Mouse (Mus musculus) megakaryocyte, embryonic 14.5 days (primary cell): ENCODE measurements at regions not wholly inside any gene's neighbourhood (a gene's known extent, or its start where the extent isn't known, plus 50 kb on each side); places are given as distances from the start of the nearest gene placed in this dataset.

ENCODE experiments used
- FLI1 ChIP-seq: IDR thresholded peaks from 2 replicates; pipeline ENCODE4 v1.6.1; 2012; ENCODE audit warnings: low read length, inconsistent platforms, mixed read lengths
- GATA1 ChIP-seq: IDR thresholded peaks from 3 replicates; pipeline ENCODE4 v1.6.1; 2012; ENCODE audit warnings: mixed read lengths, low read length, inconsistent platforms, borderline replicate concordance

DNA sequence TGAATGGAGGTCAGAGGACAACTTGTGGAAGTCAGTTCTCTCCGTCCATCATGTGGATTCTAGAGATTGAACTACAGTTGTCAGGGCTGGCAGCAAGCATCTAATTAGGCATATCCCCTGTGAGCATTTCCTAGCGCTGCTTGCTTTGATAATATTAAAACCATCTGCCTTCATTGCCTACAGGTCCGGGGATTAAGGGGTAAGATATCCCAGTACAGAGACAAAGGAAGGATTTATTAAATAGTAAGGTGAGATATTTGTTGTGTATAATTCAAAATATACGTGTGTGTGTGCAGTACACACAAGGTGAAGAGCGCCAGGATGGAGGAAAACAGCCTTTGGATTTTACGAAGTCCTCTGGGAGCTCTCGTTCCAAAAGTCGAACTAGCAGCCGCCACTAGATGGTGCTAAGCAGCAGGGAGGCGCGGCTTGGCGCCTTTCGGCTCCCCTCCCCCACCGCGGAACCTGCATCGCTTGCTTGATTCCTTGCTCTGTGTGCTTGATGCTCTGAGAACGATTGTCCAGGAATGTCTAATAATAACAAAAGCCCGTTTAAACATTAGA, 88.4 kb upstream of the Rpl34 start:
- TF ChIP-seq GATA1 (no peak), FLI1 (no peak)
